Mouse (Mus musculus) cerebellum, postnatal 36 days (tissue): ENCODE results near the gene Usp38.
"Not testable (repeated sequence)": the region's sequence is repeated elsewhere in the genome, so short reads cannot be mapped to it uniquely, and the experiment has no call there.

Source experiments
- DNase-seq, 2 experiments: peaks; one replicate each; pipeline ENCODE4 v3.0.0; 2021 to 2022; ENCODE audit warnings: mixed read lengths in 2 of 2

The Usp38 gene

DNA sequence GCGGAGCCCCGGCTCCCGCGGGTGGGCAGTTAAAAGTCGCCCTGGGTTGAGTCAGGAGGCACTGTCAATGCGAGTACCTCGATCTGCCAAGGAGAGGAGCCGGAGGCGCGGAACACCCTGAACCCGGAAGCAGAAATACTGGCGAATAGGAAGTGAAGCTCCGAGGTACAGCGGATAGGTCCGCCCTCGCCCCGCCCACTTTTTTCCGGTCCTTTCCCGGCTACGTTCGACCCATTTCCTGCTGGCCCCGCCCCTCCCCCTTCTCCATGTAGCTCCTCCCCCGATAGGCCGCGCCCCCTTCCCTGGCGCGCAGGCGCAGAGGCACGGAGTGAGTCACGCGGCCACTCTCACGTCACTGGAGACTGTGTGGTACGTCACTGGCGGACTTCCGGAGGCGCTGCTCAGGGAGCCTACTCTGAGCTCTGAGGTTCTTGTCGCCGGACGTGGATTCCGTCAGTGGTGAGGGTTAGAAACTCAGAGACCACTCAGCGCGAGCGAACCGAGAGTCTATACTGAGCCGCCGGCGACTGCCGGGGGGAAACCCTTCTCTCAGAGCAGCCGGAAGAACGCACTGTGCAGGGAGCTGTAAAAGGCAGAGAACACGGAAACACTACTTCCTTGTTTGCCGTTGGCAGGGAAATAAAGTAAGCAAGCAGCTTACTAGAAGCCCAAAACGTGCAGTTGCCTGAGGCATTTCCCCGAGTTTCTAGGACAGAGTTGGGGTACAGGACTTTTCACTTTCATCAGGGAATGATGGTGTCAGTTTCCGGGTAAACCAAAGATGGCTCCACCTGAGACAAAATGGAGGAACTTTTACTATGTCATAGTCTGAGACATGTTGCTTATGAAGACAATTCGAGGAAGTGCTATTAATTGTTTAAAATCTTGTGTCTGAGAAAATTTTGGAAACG is at the start of gene Usp38:
TSS of gene Usp38 (minus strand) at position 140 of the 911 bp plus-strand sequence.
- peak; percentile 99 to 100 for DNase-seq

GRCm38 (mm10) chr8:81062566-81062965 is 47.8 kb upstream of the Usp38 start:
- no peak for DNase-seq

GRCm38 (mm10) chr8:81061950-81062349 is 47.2 kb upstream of the Usp38 start:
- peak in 1 of 2 experiments; percentile 5 for DNase-seq

DNA sequence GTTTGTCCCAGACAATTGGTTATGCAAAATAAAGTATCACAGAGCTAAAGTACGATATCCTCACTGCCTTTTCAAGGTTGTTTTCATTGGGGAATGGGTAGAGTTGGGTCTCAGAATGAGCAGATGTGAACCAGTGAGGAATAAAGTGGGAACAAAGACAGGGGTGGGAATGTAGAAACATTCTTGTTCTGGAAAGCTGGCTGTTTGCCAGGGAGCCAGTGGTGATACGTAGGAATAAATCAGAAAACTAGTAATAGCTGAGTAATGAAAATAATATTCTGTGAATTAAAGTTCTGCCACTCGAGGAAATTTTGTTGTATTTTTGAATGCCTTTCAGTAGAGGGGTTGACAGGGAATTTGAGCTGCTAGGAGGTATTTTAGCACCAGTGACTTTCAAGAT is 29.5 kb upstream of the Usp38 start:
- DNase-seq: no peak

DNA sequence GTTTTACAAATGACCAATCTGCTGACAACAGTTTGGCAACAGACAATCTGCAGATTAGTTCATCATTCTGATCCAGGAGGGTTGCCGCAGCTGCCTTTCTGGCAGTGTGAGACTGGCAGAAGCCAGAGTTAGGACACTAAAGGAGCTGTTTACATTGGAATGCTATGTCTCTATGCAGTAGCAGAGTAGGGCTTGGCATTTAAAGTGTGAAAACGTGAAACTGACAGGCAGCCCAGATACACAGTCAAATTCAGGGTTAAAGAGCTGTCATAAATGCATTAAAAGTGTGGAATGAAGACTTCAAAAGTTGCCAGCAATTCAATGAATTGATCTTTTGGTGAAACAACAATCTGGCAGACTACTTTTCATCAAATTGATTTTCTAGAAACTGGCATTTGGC is 13.3 kb upstream of the Usp38 start:
- DNase-seq: no peak

- DNase-seq: not testable (repeated sequence)
Observed at GRCm38 (mm10) chr8:81017548-81017947, 2.8 kb upstream of the Usp38 start.

- DNase-seq: peak in 1 of 2 experiments; percentile 26
Observed at GRCm38 (mm10) chr8:81013811-81014530, 757 bp downstream of the Usp38 start.

DNA sequence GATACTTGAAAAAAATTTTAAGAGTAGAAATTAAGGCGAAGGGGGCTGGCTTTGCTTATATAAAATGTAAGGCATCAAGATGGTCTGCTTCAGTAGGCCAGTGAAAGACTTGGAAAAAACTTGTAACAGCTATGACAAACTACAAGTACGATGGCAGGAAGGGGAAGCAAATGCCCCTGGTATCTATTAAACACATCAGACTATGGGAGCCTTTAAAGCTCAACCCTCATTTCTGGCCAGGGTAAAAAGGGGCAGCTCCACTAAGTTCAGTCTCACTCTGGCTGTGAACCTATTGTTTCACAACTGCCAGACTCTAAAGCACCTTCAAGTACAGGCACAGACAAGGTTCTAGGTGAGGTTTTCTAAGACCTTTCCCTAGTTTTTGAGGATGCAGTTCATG is 2.0 kb downstream of the Usp38 start:
- no peak for DNase-seq

DNA sequence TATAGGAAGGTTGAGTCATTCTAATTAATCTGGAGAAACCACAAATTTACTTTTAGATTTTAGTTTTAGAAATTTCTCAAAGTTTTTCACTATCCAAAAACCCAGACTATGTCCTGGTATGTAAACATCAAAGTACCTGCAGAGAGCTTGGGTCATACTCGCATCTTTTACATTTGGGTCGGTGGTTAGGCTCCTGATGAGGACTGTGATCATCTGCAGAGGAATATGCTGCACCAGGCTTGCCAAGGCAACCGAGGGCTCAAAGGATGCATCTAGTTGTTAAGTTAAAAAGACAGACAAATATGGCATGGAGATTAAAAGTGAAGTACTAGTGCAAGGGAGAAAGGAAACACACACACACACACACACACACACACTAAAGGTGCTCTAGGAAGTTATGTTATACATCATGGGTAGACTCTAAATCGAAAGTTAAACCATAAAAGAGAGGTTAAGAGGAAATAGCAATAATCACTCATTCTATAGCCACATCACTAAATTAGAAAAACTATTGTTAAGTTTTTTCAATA is 2.6 kb downstream of the Usp38 start:
- no peak for DNase-seq

DNA sequence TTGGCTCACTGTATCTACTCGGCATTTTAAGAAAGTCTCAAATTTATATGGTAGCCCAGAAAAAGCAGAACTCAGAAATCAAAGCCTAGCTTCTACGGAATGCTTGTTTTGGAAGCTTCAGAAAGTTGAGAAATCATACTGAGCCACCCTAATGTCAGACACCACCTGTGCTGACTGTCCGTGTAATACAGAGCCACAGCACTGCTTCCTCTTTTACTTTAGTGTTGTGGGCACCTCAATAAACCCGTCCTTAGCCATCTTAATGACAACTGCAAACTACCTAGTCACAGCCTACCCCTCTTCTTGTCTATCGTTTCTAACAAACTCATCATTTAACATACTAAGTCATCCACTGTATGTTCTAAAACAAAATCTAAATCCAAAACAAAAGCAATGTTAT is 4.3 kb downstream of the Usp38 start:
- DNase-seq: no peak

DNA sequence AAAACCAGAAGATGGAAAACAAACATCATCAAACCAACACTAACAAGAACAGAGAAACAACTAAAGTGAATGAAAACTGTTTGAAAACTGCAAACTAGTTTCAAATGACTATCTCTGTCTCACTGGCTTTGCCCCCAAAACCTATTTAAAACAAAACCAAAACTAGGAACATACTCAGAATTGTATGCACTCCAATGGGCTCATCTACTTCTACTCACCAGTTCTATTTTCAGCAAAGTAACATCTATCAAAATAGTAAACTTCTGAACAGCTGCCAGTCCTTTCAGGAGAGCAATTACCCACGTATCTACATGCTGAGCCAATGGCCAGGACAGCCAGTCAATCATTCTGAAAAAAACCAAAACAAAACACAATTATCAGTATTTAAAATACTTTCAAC is 9.6 kb downstream of the Usp38 start:
- no peak for DNase-seq

- no peak for DNase-seq
Observed at GRCm38 (mm10) chr8:80996632-80997031, 18.1 kb downstream of the Usp38 start.

GRCm38 (mm10) chr8:80991937-80992336 is 22.8 kb downstream of the Usp38 start:
- DNase-seq: no peak

DNA sequence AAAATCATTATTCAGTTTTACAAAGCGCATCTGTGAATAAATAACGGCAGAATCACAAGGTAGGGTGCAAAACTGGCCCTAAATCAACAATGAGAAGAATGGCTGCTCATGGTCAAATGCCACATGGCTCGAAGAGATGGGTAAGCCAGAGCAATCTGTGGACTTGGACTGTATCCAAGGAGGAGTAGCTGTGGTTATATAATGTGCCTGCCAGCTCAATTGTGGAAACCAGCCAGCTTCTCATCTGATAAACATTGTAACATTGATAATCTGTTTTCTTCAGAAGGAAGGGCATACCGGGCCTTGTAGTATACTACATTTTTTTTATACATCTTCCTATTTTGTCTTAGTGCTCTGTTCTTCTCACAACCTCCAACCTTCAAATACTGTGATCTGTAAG is 31.9 kb downstream of the Usp38 start:
- DNase-seq: peak; percentile 74 to 83

DNA sequence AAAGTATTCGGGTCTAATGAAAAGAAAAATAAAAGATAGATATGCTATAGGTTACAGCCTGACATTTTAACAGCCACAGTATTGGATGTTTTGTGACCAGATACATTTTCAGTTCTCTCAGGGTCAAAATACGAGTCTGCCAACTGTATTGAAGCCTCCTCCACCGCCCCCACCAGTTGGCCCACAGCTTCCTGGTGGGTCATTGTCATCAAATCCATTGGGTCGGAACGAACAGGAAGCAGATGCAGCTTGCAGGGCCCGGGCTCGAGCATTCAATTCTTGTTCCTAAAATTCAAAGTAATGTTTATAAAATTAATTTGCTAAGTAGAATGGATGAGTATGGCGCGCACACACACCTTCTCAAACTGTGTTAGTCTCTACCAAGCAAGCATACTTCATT is 33.0 kb downstream of the Usp38 start:
- DNase-seq: no peak

DNA sequence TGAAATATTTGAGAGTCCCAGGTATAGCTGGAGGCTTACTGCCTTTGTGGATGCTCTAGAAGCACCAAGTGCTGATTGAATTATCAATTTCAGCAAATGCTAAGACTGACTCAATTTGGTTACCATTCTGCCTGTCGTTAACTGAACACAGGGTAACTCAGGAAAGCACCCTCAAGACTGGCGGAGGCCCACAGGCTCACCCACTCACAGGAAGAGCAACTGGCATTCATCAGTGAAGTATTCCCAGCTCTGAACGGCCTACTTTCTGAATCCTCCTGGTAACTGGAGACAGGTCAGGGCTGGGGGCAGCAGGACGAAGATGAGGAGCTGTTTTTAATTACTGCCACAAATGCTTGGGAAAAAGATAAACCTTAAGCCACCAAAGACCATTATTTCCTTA is 34.7 kb downstream of the Usp38 start:
- DNase-seq: no peak

- DNase-seq: no peak
Observed at GRCm38 (mm10) chr8:80977231-80977630, 37.5 kb downstream of the Usp38 start.

DNA sequence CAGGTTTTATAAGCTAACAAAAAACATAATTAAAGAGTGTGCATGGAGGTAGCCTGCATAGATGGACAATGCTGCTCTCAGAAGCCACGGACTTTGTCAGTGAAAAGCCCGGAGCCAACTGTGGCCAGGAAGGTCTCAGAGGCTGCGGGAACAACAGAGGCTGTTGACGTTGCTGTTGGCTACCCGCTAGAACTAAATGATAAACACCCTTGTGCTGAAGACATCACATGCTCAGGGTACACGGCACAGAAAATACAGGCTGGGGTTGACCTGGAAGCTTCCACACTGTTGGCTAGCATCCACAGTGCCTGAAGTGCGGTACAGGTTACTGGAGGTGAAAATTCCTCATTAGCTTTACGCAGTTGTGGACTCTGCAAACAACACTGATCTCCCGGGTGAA is 43.6 kb downstream of the Usp38 start:
- no peak for DNase-seq

GRCm38 (mm10) chr8:80970000-80970685 is 44.6 kb downstream of the Usp38 start:
- no peak for DNase-seq

- DNase-seq: no peak
Observed at GRCm38 (mm10) chr8:80969423-80969822, 45.3 kb downstream of the Usp38 start.

DNA sequence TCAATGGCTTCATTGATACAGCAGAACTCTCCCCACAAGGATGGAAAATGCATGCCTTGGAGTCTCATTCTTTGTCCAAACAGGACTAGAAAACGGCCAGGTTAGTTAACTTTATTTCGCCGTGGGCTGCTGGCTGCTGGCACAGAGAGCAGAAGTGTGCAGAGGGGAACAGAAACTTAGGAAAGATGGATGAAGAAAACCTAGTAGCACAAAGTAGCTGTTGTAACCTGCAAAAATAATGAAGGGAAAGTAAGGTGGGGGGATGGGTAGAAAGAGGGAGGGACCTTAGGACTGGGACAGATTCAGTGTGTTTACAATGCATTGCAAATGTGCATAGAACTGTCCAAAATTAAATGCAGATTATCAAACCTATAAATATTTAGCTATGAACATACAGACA is 51.6 kb downstream of the Usp38 start:
- no peak for DNase-seq

GRCm38 (mm10) chr8:80962592-80962983 is 52.1 kb downstream of the Usp38 start:
- DNase-seq: no peak

- DNase-seq: no peak
Observed at GRCm38 (mm10) chr8:80961937-80962591, 52.7 kb downstream of the Usp38 start.
